ENCODE assay signal across 17 mouse cellular contexts in the genomic region with DNA sequence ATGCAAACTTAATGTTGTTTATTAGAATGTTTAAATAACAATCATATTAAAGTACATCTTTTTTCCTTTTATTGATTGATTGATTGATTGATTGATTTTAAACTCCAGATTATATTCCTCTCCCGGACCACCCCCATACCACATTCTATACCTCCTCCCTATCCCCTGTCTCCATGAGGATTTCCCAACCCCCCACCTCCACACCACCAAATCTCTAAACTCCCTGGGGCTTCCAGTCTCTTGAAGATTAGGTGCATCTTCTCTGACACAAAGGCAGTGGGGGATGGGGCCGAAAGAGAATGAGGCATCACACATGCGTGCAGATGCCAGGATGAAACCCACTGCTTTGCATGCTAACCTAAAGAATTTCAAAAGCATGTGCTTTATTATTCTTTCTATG.
"Had no signal": no experiment of that assay in that cellular context is flagged by ENCODE, and none has a peak within 500 bp of the region (broad histone marks: within the 10 kb centered on the region; RNA-seq: fewer than 3 reads in every experiment).

No protein-coding gene starts in this region.

- H3K4me3 ChIP-seq: liver, embryonic 12.5 days; midbrain, embryonic 12.5 days; myocyte; neural tube, embryonic 13.5 days; neural tube, embryonic 15.5 days had no signal

- H3K27ac ChIP-seq: liver, embryonic 12.5 days; liver, embryonic 14.5 days; midbrain, embryonic 12.5 days; neural tube, embryonic 13.5 days; neural tube, embryonic 15.5 days had no signal

- H3K9ac ChIP-seq: liver, embryonic 12.5 days; liver, embryonic 14.5 days; lung, embryonic 14.5 days; midbrain, embryonic 12.5 days; neural tube, embryonic 13.5 days; neural tube, embryonic 15.5 days had no signal

- H3K4me1 ChIP-seq: liver, embryonic 12.5 days had no signal

- H3K27me3 ChIP-seq: liver, embryonic 12.5 days; midbrain, embryonic 12.5 days; neural tube, embryonic 13.5 days; neural tube, embryonic 15.5 days had no signal

- H3K9me3 ChIP-seq: liver, embryonic 12.5 days; midbrain, embryonic 12.5 days; neural tube, embryonic 13.5 days; neural tube, embryonic 15.5 days had no signal

- H3K36me3 ChIP-seq: liver, embryonic 12.5 days; midbrain, embryonic 12.5 days; neural tube, embryonic 13.5 days; neural tube, embryonic 15.5 days had no signal

- DNase-seq: lung, adult 18-20 months; lung, embryonic 14.5 days; lung, postnatal 10 days; lung, postnatal 4 days; right cerebral cortex, adult 18-20 months; right cerebral cortex, postnatal 25 days; right cerebral cortex, postnatal 4 days; spleen, adult 18-20 months; thymus, adult 18-20 months; thymus, postnatal 14 days; thymus, postnatal 36 days had no signal

- ATAC-seq: liver, embryonic 12.5 days had no signal

- H3K4me2 ChIP-seq: liver, embryonic 12.5 days; lung, embryonic 14.5 days; midbrain, embryonic 12.5 days; neural tube, embryonic 13.5 days; neural tube, embryonic 15.5 days had no signal
